Mouse (Mus musculus) MEL (cell line): ENCODE data around the gene Slc1a6. TPM values are rescaled to one million over a fixed set of nuclear protein-coding genes. Genes with fewer than 3 reads are reported as not detected.

Source experiments
- DNase-seq: peaks from one replicate; pipeline ENCODE4 v3.0.0; 2011; ENCODE audit warnings: low read depth, low spot score
- H3K27ac ChIP-seq: 2 replicates; pipeline ENCODE4 v1.5.1; 2012; ENCODE audit warnings: low read depth, mild to moderate bottlenecking, control low read depth, low read length, moderate library complexity; ENCODE audit not compliant: control insufficient read depth
- H3K27me3 ChIP-seq, 2 experiments: fragments of 150-350 bp in 1 of 2; sonication (generic) in 1 of 2; 2 replicates each; pipeline ENCODE4 v1.6.1; 2012; ENCODE audit warnings: low read length in 2 of 2, mild to moderate bottlenecking in 2 of 2, improper control_type of control experiment in 1 of 2, moderate library complexity in 1 of 2; ENCODE audit not compliant: insufficient read depth in 2 of 2, control insufficient read depth in 1 of 2
- H3K36me3 ChIP-seq, 2 experiments: 2 replicates each; pipeline ENCODE4 v1.6.1; 2012 to 2014; ENCODE audit warnings: low read length in 2 of 2, improper control_type of control experiment in 1 of 2, inconsistent platforms in 1 of 2, mild to moderate bottlenecking in 1 of 2; ENCODE audit not compliant: insufficient read depth in 2 of 2, control insufficient read depth in 1 of 2
- H3K4me1 ChIP-seq, 2 experiments: fragments of 150-350 bp in 1 of 2; sonication (generic) in 1 of 2; 2 replicates each; pipeline ENCODE4 v1.6.1; 2012; ENCODE audit warnings: low read length in 2 of 2, improper control_type of control experiment in 1 of 2, mild to moderate bottlenecking in 1 of 2; ENCODE audit not compliant: insufficient read depth in 2 of 2, control insufficient read depth in 1 of 2
- H3K4me3 ChIP-seq, 2 experiments: fragments of 150-350 bp in 1 of 2; sonication (generic) in 1 of 2; 2 replicates each; pipeline ENCODE4 v1.5.1; 2012; ENCODE audit warnings: low read depth in 2 of 2, low read length in 2 of 2, mild to moderate bottlenecking in 2 of 2, moderate library complexity in 2 of 2, control low read depth in 1 of 2, improper control_type of control experiment in 1 of 2; ENCODE audit not compliant: control insufficient read depth in 1 of 2, insufficient read depth in 1 of 2
- H3K79me2 ChIP-seq: 2 replicates; pipeline ENCODE4 v1.6.1; 2012; ENCODE audit warnings: mild to moderate bottlenecking, low read length, moderate library complexity; ENCODE audit not compliant: control insufficient read depth, poor library complexity, insufficient read depth
- H3K9ac ChIP-seq: 2 replicates; pipeline ENCODE4 v1.6.1; 2012; ENCODE audit warnings: low read depth, mild to moderate bottlenecking, control low read depth, low read length, moderate library complexity; ENCODE audit not compliant: control insufficient read depth, poor library complexity, severe bottlenecking
- H3K9me3 ChIP-seq: fragments of 150-350 bp; sonication (generic); replicated peaks from 2 replicates; pipeline ENCODE4 v1.6.1; 2012; ENCODE audit warnings: mild to moderate bottlenecking, low read length, improper control_type of control experiment, moderate library complexity; ENCODE audit not compliant: insufficient read depth
- BHLHE40 ChIP-seq: IDR thresholded peaks from 2 replicates; pipeline ENCODE4 v1.6.1; 2012; ENCODE audit warnings: low read depth, mild to moderate bottlenecking, inconsistent platforms, low read length, improper control_type of control experiment, borderline replicate concordance
- E2F4 ChIP-seq: IDR thresholded peaks from 2 replicates; pipeline ENCODE4 v1.6.1; 2011; ENCODE audit warnings: low read depth, low read length, improper control_type of control experiment, borderline replicate concordance
- ELF1 ChIP-seq: IDR thresholded peaks from 2 replicates; pipeline ENCODE4 v1.6.1; 2014; ENCODE audit warnings: low read depth, mild to moderate bottlenecking, inconsistent platforms, low read length, improper control_type of control experiment, moderate library complexity
- EP300 ChIP-seq, 2 experiments: IDR thresholded peaks; 2 replicates each; pipeline ENCODE4 v1.6.1; 2011; ENCODE audit warnings: improper control_type of control experiment in 2 of 2, low read length in 2 of 2, low read depth in 1 of 2, mild to moderate bottlenecking in 1 of 2
- JUND ChIP-seq: IDR thresholded peaks from 2 replicates; pipeline ENCODE4 v1.6.1; 2011; ENCODE audit warnings: low read depth, mild to moderate bottlenecking, improper control_type of control experiment, low read length
- MAX ChIP-seq: IDR thresholded peaks from 2 replicates; pipeline ENCODE4 v1.6.1; 2011; ENCODE audit warnings: low read length, improper control_type of control experiment
- MYC ChIP-seq: IDR thresholded peaks from 2 replicates; pipeline ENCODE4 v1.6.1; 2011; ENCODE audit warnings: low read depth, mild to moderate bottlenecking, low read length, improper control_type of control experiment, moderate library complexity
- POLR2AphosphoS5 ChIP-seq: IDR thresholded peaks from 2 replicates; pipeline ENCODE4 v1.6.1; 2012; ENCODE audit warnings: low read depth, borderline replicate concordance, mild to moderate bottlenecking, inconsistent platforms, low read length, moderate library complexity, mixed read lengths
- RAD21 ChIP-seq: IDR thresholded peaks from 2 replicates; pipeline ENCODE4 v1.6.1; 2011; ENCODE audit warnings: mild to moderate bottlenecking, low read depth, low read length, improper control_type of control experiment
- TAL1 ChIP-seq: IDR thresholded peaks from 2 replicates; pipeline ENCODE4 v1.6.1; 2012; ENCODE audit warnings: mild to moderate bottlenecking, inconsistent platforms, low read length, moderate library complexity, mixed read lengths
- TBP ChIP-seq: IDR thresholded peaks from 2 replicates; pipeline ENCODE4 v1.8.0; 2011; ENCODE audit warnings: low read depth, low read length, improper control_type of control experiment
- ZKSCAN1 ChIP-seq: IDR thresholded peaks from 2 replicates; pipeline ENCODE4 v1.6.1; 2012; ENCODE audit warnings: low read depth, mild to moderate bottlenecking, inconsistent platforms, low read length, improper control_type of control experiment, moderate library complexity
- ZNF384 ChIP-seq: IDR thresholded peaks from 2 replicates; pipeline ENCODE4 v1.6.1; 2012; ENCODE audit warnings: low read depth, mild to moderate bottlenecking, inconsistent platforms, low read length, improper control_type of control experiment
- polyA plus RNA-seq, 2 experiments: library from polyadenylated mRNA; stranded (reverse) in 1 of 2; unstranded in 1 of 2; fragments of >175 nt in 1 of 2; fragments of >200 nt in 1 of 2; gene quantifications; 2 replicates each; pipeline versions ENCODE4 v1.2.1 to v1.2.4; 2012; ENCODE audit warnings: low replicate concordance in 2 of 2, low read depth in 1 of 2; ENCODE audit not compliant: insufficient read length in 2 of 2, insufficient read depth in 1 of 2, missing spikeins in 1 of 2
- total RNA-seq: library from RNA; depleted of rRNA; stranded (reverse); fragments of 300-350 nt; gene quantifications from 2 replicates; pipeline ENCODE4 v1.2.3, GENCODE M21; 2012

Gene Slc1a6
- total and polyA plus RNA-seq, 3 experiments = not detected

DNA sequence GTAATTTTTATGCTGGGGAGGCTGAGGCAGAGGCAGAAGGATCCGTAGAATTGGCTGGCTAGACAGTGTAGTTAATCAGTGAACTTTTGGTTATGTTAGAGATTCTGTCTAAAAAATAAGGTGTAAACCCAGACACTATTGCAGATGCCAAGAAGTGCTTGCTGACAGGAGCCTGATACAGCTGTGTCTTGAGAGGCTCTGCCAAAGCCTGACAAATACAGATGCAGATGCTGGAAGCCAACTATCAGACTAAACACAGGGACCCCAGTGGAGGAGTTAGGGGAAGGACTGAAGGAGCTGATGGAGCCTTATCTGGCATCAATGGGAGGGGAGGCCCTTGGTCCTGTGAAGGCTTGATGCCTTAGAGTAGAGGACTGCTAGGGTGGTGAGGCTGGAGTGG lies 14.7 kb upstream of the Slc1a6 start:
- no peak overlapping the region for H3K4me3 ChIP-seq
- H3K4me1 ChIP-seq = no peaks in the 10 kb centered on the region
- DNase-seq = no peak
- H3K27me3 ChIP-seq = no peaks in the 10 kb centered on the region
- TF ChIP-seq E2F4 = no peak
- TF ChIP-seq, all 39 proteins: peak for 0
- Histone ChIP-seq H3K27ac (no peak overlapping the region), H3K79me2 (no peaks in the 10 kb centered on the region), H3K9me3 (no peaks in the 10 kb centered on the region), H3K36me3 (no peaks in the 10 kb centered on the region), H3K9ac (no peak overlapping the region)

DNA sequence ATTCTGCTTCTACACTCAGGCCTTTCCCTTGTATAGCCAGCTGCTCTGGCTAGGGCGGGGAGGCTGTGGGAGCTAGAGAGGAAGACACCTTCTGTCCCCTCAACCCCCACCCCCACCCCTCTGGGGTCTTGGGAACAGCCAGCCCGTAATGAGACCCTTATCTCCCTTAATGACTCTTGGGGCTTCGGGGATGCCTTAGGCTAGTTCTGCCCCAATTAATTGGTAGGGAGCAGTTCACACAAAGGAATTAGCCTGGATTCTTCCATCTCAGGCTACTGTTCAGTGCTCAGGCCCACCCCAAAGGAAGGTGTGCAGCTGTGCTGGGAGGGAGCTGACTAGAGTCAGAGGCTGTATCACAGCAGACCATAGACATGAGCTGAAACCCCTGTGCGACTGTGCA lies 4.5 kb upstream of the Slc1a6 start:
- H3K36me3 ChIP-seq = no peaks in the 10 kb centered on the region
- no peak overlapping the region for H3K27ac ChIP-seq
- no peaks in the 10 kb centered on the region for H3K27me3 ChIP-seq
- no peak overlapping the region for H3K9ac ChIP-seq
- TF ChIP-seq TAL1 = no peak
- no peak for TF ChIP-seq EP300 (IDR thresholded peaks at IDR 0.05; ENCODE audit: low read depth in 1 of 2, low read length in 2 of 2)
- H3K4me3 ChIP-seq = no peak overlapping the region
- no peak for DNase-seq
- H3K79me2 ChIP-seq = no peaks in the 10 kb centered on the region
- H3K4me1 ChIP-seq = no peaks in the 10 kb centered on the region
- no peaks in the 10 kb centered on the region for H3K9me3 ChIP-seq

DNA sequence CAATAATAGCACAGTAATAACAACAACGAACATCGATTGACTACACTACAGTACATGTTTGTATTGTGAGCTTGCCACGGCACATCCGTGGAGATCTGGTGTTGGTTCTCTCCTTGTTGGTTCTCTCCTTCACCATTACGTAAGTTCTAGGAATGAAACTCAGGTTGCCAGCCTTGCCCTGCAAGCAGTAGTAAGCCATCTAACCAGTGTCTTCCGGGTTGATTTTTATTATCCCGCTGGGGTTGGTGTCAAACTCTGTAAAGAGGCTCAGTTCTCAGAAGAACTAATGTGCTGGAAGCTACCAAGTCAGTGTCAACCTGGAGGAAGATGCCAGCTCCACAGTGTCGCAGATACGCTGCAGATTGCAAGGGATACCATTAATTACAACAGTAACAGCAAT lies 769 bp upstream of the Slc1a6 start:
- Histone ChIP-seq H3K9me3 (no peaks in the 10 kb centered on the region), H3K79me2 (no peaks in the 10 kb centered on the region), H3K4me3 (no peak overlapping the region), H3K27ac (no peak overlapping the region), H3K9ac (no peak overlapping the region), H3K27me3 (no peaks in the 10 kb centered on the region), H3K36me3 (no peaks in the 10 kb centered on the region)
- DNase-seq = no peak
- TF ChIP-seq TBP (no peak), BHLHE40 (no peak), ZNF384 (no peak), RAD21 (no peak), JUND (no peak), MAX (no peak), ZKSCAN1 (no peak)
- TF ChIP-seq, all 39 proteins: peak for 0
- H3K4me1 ChIP-seq = no peaks in the 10 kb centered on the region

GRCm38 (mm10) chr10:78787566-78788087 lies 7.3 kb downstream of the Slc1a6 start:
- H3K4me3 ChIP-seq = no peak overlapping the region
- no peak overlapping the region for H3K9ac ChIP-seq
- TF ChIP-seq ELF1 = no peak
- no peak for TF ChIP-seq POLR2AphosphoS5
- TF ChIP-seq ZKSCAN1 = no peak
- no peak for TF ChIP-seq MYC
- H3K4me1 ChIP-seq = no peaks in the 10 kb centered on the region
- no peaks in the 10 kb centered on the region for H3K27me3 ChIP-seq
- DNase-seq = no peak
- H3K9me3 ChIP-seq = no peaks in the 10 kb centered on the region
- H3K79me2 ChIP-seq = no peaks in the 10 kb centered on the region
- no peak overlapping the region for H3K27ac ChIP-seq
- H3K36me3 ChIP-seq = no peaks in the 10 kb centered on the region
